Mouse (Mus musculus) small intestine, adult 2 months (tissue): ENCODE measurements around the gene Fkbp14. TPM values are rescaled to one million over a fixed set of nuclear protein-coding genes. Genes with fewer than 3 reads are reported as not detected.

ENCODE experiments used
- H3K27ac ChIP-seq: fragments of 200-500 bp; 2 replicates; pipeline ENCODE4 v1.5.1; 2012; ENCODE audit warnings: low read depth, low read length, control low read depth, inconsistent platforms; ENCODE audit not compliant: insufficient read depth
- H3K27me3 ChIP-seq: fragments of 200-500 bp; 2 replicates; pipeline ENCODE4 v1.6.1; 2012; ENCODE audit warnings: mild to moderate bottlenecking, moderate library complexity, low read length, inconsistent platforms; ENCODE audit not compliant: control insufficient read depth, insufficient read depth
- H3K36me3 ChIP-seq: fragments of 200-500 bp; 2 replicates; pipeline ENCODE4 v1.6.1; 2012; ENCODE audit warnings: mild to moderate bottlenecking, low read length, control low read depth, inconsistent platforms; ENCODE audit not compliant: control insufficient read depth, insufficient read depth
- H3K4me1 ChIP-seq: fragments of 200-500 bp; 2 replicates; pipeline ENCODE4 v1.6.1; 2012; ENCODE audit warnings: low read length, inconsistent platforms, mixed read lengths; ENCODE audit not compliant: control insufficient read depth, insufficient read depth, insufficient read length
- H3K4me3 ChIP-seq: fragments of 200-500 bp; 2 replicates; pipeline ENCODE4 v1.5.1; 2012; ENCODE audit warnings: low read depth, mild to moderate bottlenecking, control low read depth, inconsistent platforms, low read length, moderate library complexity
- CTCF ChIP-seq: fragments of 200-500 bp; IDR thresholded peaks from 2 replicates; pipeline ENCODE4 v1.5.1; 2012; ENCODE audit warnings: low read depth, mild to moderate bottlenecking, control low read depth, inconsistent platforms, low read length, moderate library complexity, mixed read lengths; ENCODE audit not compliant: insufficient replicate concordance, insufficient read length; ENCODE audit errors: extremely low read depth
- POLR2A ChIP-seq: fragments of 200-500 bp; IDR thresholded peaks from 2 replicates; pipeline ENCODE4 v1.6.1; 2012; ENCODE audit warnings: low read depth, mild to moderate bottlenecking, control low read depth, inconsistent platforms, low read length, moderate library complexity
- WGBS: fragments of 180-500 bp; shearing (Covaris S2); methylation state at CpG from one replicate; pipeline ENCODE4 v1.1.7; 2018; 5-methylcytosine and 5-hydroxymethylcytosine counted together
- polyA plus RNA-seq: library from polyadenylated mRNA; depleted of rRNA; stranded (reverse); fragments of >200 nt; gene quantifications from 2 replicates; pipeline ENCODE4 v1.2.3, GENCODE M21; 2012

Fkbp14 gene
- polyA plus RNA-seq, 1 experiment, result 0.30 TPM

GRCm38 (mm10) chr6:54548314-54549019 is 48.6 kb downstream of the Fkbp14 start:
- H3K36me3 ChIP-seq, result no peaks in the 10 kb centered on the region
- H3K4me3 ChIP-seq, result no peak overlapping the region
- H3K27ac ChIP-seq, result no peak overlapping the region
- no peak for TF ChIP-seq CTCF
- TF ChIP-seq POLR2A, result no peak
- H3K4me1 ChIP-seq, result no peaks in the 10 kb centered on the region
- WGBS, result 50% methylated on average over 13 of the region's 13 CpGs
- H3K27me3 ChIP-seq, result no peaks in the 10 kb centered on the region

DNA sequence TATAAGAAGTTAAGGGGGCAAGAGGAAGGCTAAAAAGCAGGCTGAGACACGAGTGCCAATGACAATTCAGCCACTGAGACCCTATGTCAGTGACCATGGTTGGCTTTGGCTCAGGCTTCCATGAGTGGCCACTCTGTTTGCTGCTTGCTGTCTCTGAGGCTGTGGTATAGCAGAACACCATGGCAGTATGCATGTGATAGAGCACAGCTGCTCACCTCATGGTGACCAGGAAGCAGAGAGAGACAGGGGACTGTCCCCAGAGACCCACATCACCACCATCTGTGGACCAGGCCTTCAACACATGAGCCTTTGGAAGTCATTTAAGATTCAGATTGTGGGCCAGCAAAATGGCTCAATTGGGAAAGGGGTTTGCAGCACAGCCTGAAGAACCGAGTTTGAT is 53.5 kb downstream of the Fkbp14 start:
- Histone ChIP-seq H3K36me3 (no peaks in the 10 kb centered on the region), H3K27ac (no peak overlapping the region), H3K4me1 (no peaks in the 10 kb centered on the region), H3K27me3 (no peaks in the 10 kb centered on the region), H3K4me3 (no peak overlapping the region)
- 64% methylated on average over 2 of the region's 2 CpGs for WGBS
- TF ChIP-seq CTCF (no peak), POLR2A (no peak)

- H3K27ac ChIP-seq, result no peak overlapping the region
- 83% methylated on average over 7 of the region's 7 CpGs for WGBS
- H3K4me1 ChIP-seq, result no peaks in the 10 kb centered on the region
- no peak overlapping the region for H3K4me3 ChIP-seq
- H3K36me3 ChIP-seq, result no peaks in the 10 kb centered on the region
- TF ChIP-seq POLR2A, result no peak
- TF ChIP-seq CTCF, result no peak
- no peaks in the 10 kb centered on the region for H3K27me3 ChIP-seq
These were observed 54.3 kb downstream of the Fkbp14 start for GRCm38 (mm10) chr6:54542836-54543235.

- Histone ChIP-seq H3K27ac (no peak overlapping the region), H3K36me3 (no peaks in the 10 kb centered on the region), H3K4me1 (no peaks in the 10 kb centered on the region), H3K27me3 (no peaks in the 10 kb centered on the region), H3K4me3 (no peak overlapping the region)
- no peak for TF ChIP-seq POLR2A
- no peak for TF ChIP-seq CTCF
- 71% methylated on average over 9 of the region's 9 CpGs for WGBS
These were observed 56.7 kb downstream of the Fkbp14 start for GRCm38 (mm10) chr6:54540252-54540887.

- H3K36me3 ChIP-seq, result no peaks in the 10 kb centered on the region
- no peak overlapping the region for H3K27ac ChIP-seq
- H3K4me1 ChIP-seq, result no peaks in the 10 kb centered on the region
- TF ChIP-seq POLR2A (no peak), CTCF (no peak)
- no peaks in the 10 kb centered on the region for H3K27me3 ChIP-seq
- no peak overlapping the region for H3K4me3 ChIP-seq
- 91% methylated on average over 7 of the region's 7 CpGs for WGBS
These were observed 57.7 kb downstream of the Fkbp14 start for GRCm38 (mm10) chr6:54539396-54539795.

DNA sequence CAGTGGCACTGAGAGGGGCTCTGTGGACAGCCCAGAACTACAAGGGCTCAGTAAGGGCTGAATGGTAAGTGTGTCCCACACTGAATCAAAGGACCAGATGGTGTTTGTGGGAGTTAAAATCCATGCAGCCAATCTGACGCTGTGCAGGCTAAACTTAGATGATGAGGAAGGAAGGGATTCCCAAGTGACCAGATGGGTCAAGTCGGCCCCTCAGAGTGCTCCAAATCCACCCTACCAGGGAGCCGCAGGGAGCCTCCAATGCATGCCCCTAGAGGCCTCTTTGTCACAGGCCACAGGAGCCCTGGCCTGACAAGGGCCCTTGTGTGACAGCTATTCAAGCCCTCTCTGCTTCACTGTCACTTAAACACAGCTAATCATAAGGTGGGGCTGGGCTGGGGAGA is 58.3 kb downstream of the Fkbp14 start:
- Histone ChIP-seq H3K27me3 (no peaks in the 10 kb centered on the region), H3K36me3 (no peaks in the 10 kb centered on the region), H3K4me1 (no peaks in the 10 kb centered on the region), H3K27ac (no peak overlapping the region), H3K4me3 (no peak overlapping the region)
- 67% methylated on average over 3 of the region's 3 CpGs for WGBS
- TF ChIP-seq POLR2A, result no peak
- TF ChIP-seq CTCF, result no peak

- H3K36me3 ChIP-seq, result no peaks in the 10 kb centered on the region
- no peaks in the 10 kb centered on the region for H3K4me1 ChIP-seq
- no peaks in the 10 kb centered on the region for H3K27me3 ChIP-seq
- no peak overlapping the region for H3K27ac ChIP-seq
- TF ChIP-seq CTCF (no peak), POLR2A (no peak)
- 73% methylated on average over 7 of the region's 7 CpGs for WGBS
- H3K4me3 ChIP-seq, result no peak overlapping the region
These were observed 60.1 kb downstream of the Fkbp14 start for GRCm38 (mm10) chr6:54537053-54537452.
